Mouse (Mus musculus): ENCODE data around the gene Samd13. TPM values are rescaled to one million over a fixed set of nuclear protein-coding genes. Genes with fewer than 3 reads are reported as not detected.

Samd13 gene
- total RNA-seq (2021) = under 1 TPM in 1 of 2 experiments, not detected in 1; 0.26 TPM
- long read RNA-seq, experiment 1, partial matches to known transcripts = 0 of 1 reads
- long read RNA-seq, experiment 1, other reads (novel, unspliced or antisense) = 1 of 1 reads
- long read RNA-seq, experiment 2 = 0 reads

DNA sequence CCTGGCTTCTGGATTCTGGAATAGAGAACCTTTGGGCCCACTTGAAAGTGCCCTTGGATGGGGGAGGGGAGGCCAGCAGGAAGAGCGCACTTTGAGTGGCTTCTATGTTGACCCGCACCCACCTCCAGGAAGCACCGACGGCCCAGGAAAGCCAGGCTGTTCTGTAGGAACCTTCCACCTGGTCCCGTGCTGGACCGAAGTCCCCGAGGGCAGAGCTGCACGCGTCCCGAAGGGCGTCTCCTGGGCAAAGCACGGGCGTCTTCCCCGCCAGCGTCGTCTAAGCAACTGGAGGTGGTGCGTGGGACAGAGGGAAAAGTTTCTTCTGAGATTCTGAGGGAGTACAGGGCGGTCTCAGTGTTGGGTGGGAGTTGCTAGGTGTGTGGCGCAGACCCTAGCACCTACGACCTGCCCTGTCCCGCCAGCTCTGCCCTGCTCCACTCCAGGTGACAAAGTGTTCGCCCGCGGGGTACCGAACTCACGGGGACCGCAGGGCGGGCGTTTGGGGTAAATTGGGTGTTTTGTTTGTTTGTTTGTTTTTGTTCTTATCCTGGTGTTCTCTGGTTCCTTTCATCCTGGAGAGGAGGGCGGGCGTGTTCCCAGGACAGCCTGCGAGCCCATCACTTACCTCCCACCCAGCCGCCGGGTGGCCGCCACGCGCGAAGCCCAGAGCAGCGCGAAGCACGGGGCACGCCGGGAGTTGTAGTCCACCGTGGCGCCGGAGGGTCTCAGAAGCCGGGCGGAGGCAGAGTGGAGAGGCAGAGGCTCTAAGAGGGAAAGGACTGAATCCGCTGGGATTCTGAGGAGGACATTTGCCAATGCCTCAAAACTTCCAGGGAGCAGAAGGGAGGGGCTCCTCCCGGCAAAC, at the start of gene Samd13:
TSS of gene Samd13 (minus strand) at position 782 of the 865 bp plus-strand sequence.
- DNase-seq = peak; percentile 60 to 74

DNA sequence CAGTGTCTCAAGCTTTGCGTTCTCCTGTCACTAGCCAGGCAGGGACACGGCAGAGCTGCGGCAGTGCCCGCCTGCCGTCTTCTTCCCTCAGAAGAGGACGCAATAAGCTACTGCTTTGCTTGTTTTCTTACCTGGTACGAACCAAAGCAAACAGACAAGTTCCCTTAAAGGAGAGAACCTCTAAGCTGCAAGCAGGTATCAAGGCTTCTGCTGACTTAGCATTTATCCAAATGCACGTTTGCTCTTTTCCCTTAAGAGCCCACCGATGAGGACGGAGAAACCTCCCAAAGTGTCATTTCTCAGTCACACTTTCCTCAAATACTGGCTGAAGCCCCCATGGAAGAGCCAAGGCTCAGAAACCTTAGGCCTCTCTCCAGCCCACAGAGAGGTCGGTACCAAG, 46.1 kb upstream of the Samd13 start:
- DNase-seq = no peak

DNA sequence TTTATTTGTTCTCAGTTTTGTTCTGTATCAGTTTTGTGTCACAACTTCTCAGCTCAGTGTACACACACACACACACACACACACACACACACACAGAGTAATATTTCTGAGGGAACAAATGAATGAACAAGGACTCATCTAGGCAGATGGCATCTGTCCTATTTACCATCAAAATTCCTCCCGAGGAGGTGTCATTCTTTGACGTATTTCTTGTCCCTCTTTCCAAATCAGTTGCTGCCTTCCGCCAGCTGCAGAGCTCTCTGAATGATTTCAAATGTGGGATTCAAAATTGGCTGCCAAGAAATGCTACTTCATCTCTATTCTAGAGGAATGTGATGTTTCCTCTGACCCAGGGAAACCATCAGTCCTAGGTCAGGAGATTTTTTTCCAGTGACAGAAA, 37.6 kb upstream of the Samd13 start:
- no peak for DNase-seq

DNA sequence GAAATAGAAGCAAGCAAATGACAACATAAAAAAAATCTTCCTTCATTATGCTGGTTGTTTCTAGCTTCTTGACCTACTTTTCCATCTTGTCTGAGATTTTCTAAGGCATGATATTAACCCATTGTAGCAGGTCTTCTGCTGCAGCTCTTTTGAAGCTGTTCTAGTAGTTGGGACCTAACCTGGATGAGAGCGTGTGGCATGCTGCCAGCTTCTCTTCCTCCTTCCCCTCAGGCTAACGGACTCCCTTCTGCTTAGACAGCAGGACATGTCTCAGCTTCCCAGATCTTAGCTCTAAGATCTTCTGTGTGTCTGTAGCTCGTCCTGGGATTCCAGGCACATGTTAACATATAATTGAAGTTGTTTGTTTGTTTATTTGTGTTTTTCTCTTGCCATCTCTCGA, 34.3 kb upstream of the Samd13 start:
- no peak for DNase-seq

DNA sequence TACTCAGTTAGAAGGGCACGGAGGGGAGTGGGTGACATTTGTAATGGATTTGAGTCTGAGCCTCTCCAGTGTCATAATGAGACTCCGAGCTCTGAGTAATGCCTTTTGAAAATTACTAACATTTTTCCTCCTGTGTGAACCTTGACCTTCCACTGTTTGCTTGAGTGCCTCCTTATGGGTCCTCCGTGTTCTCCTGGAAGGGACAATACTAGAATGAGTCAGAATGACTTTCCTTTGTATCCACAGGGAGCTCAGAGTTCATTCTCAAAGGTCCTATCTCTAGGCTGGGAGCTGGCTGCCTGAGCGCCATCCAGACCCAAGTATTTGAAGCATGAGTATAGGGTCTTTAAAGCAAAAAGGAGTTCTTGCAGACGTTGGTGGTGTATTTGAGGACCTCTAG, 32.9 kb upstream of the Samd13 start:
- peak in 1 of 2 experiments; percentile 9 for DNase-seq

DNA sequence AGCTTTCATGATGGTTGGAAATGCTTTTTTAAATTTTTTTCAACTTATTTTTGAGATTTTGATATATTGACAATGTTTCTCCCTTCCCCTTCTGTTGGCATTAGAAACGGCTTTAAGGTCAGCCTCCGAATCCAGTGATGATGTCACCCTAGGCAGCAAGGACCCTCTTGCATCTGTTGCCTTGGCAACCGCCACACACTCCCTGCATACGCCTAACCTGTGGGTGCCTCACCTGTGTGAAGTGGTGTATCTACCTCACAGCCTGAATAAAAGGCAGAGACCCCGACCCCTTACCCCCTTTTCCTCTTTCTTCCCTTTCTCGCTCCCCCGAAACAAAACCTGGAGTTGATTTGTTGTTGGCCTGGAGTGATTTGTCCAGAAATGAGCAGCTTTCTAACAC, 26.9 kb upstream of the Samd13 start:
- DNase-seq = no peak

DNA sequence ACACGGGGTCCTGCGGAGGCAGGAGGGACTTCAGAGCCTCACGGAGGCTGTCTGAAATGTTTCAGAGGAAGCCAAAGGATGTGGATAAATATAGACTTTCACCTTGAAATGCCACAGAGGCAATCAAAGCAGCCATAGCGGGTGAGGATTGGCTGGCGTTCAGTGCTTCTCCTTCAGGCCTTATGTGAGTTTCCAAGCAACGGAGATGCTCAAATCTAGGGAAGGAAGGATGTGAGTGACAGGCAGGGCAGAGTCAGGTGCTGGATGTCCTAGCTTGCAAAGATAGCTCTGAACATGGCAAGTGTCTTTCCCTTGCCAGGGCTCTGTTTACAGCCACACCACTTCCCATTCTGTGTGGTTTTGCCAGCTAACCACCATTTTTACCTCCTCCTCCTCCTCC, 26.2 kb upstream of the Samd13 start:
- DNase-seq = no peak

DNA sequence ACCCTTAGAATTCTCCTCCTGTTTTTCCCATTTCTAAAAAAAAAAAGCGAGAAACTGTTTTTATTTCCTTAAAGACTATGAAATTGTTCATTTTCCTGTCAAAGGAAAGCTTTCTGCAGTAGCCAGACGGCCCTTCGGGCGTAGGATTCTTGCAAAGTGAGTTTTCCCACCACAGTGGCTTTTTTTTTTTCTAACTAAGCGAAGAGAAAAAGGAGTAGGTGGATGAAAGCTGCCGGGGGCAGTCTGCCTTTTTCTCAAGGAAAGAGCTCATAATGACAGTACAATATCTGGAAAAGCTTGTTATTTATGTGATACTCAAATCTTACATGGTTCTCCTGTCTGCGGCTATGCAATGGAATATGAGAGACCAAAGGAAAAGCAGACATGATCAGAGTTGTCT, 25.7 kb upstream of the Samd13 start:
- no peak for DNase-seq

DNA sequence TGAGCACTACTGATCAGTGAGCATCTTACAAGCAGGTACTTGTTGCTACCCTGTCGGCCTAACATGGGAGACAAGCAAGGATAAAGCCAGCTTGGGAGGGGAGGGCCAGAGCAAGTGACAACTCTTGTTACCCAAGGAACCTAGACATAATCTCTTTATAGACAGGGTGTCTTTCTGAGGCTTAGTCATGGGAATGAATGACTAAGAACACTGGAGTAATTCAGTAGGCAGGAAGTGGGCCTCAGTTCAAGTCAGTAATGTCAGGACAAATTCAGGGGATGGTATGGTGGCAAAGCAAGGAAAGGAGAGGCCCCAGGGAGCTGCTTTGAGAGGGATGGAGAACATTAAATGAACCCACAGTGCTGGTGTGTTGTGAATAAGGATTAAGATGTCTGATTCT, 23.7 kb upstream of the Samd13 start:
- no peak for DNase-seq

DNA sequence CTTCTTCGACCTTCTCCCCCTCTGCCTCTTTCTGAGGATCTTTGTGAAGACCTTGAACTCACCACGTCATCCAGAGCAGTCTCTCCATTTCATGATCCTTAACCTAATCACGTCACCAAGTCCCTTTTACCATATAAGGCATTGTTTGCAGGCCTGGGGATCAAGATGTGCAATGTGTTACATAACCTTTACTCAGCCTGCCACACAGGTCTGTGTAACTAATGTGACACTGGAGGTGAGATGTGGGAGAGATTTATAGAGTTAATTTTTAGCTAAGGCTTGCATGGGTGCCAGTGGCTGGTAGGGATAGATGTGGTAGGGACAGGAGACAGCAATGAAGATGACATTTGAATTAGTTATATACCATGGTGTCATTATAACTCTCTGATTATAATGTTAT, 23.0 kb upstream of the Samd13 start:
- no peak for DNase-seq

DNA sequence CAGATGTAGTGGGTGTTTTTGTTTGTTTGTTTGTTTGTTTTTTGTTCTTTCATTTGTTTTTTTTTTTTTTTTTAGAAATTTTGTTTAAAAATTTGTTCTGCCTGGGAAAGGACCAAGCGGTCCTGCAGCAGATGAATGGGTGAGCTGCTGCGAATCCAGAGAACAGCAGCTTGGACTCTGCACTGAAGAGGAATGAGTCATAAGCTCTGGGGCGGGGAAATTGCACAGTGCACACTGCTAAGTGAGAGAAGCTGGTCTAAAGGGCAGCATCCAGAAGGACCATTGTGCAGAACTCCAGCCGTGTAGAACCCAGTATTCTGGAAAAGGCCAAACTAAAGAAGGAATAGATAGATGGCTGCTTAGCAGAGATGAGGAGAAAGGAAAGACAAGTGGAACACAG, 18.7 kb upstream of the Samd13 start:
- no peak for DNase-seq

DNA sequence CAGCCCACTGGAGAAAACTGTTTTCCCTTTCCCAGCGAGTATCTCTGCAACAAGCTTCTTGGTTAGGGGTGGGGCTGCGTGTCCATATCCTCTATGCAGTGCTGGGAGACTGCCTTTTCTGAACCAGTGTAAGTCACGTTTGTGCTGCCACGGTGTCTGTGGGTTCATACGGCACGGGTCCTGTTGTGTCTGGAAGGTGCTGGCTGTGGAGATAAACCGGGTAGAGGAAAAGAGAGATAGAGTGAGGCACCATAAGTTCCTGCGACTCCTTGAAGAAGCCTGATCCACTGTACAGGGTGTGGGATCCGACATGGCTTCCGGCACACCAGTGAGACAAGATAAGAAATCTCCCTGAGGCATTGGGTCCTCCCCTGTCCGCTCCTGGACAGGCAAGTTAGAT, 14.7 kb upstream of the Samd13 start:
- DNase-seq = no peak

DNA sequence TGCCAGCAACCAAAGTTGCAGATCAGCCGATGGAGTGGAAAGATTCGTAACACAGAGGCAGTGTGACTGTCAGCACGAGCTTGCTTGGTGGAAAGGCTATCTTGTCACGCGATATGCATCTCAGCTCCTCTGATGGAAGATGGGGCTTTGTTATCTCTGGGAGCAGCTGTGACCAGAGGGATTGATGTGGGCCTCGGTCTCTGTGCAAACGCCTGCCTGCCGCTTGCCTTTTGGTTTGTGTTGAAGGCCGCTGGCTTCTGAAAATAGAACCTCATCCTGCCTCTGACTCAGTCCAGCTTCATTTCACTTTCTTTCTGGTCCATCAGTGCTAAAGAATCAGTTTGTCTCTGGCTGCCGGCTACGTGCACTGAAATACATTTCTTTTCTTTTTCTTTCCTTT, 13.6 kb upstream of the Samd13 start:
- peak; percentile 61 to 66 for DNase-seq

DNA sequence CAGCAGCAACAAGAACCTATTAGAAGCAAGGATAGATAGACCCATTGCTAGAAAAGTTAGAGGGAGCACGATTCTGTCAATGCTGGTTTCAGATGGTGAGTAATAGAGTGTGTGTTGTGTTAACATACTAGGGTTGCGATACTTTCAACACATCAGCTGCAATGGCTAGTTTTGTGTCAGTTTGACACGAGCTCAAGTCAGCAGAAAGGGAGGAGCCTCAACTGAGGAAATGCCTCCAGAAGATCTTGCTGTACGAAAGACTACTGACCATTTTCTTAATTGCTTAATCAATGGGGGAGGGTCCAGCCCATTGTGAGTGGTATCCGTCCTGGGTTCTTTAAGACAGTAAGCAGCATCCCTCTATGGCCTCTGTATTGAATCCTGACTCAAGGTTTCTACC, 7.2 kb upstream of the Samd13 start:
- no peak for DNase-seq

DNA sequence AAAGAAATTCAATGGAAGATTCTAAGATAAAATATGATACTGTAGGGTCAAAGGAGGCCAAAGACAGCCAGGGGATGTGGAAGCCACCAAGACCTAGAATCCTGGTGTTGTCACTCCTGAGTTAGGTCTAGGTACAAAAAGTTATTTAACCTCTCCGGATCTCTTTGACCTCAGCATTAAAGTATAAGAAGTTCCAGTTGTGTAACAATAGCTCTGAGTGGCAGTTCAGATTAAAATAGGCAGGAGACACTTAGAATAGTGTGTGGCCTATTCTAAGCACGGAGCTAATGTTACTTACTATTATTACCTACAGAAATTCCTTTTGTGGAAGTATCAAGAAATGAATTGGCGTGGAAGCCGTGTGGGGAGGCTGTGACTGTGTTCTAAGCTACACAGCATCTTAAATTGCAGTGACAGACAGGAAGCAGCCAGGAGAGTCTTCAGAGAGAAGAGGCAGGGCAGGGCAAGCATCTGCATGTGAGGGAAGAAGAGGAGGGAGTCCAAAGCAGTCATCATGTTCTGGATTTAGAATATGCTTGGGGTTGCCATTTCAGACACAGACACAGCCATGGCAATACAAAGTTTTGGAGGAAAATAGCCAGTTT, 1.8 kb upstream of the Samd13 start:
- DNase-seq = no peak

DNA sequence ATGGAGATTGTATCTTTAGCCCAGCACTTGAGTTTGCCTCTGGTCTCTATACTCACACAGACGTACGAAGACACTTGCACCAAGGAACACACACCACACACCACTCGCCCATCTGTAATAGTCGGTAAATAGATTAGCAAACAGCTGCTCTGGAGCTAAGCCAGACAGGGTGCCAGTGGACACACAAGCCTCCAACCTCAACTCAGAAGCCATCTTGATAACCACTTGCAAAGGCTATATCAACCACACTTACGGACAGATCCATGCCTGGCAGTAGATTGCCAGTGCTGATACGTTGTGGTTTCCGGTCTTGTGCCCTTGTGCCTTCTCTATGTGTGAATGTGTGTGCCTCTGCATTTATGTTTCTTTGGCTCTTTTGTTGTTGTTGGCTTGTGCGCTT, 1.0 kb upstream of the Samd13 start:
- DNase-seq = no peak

DNA sequence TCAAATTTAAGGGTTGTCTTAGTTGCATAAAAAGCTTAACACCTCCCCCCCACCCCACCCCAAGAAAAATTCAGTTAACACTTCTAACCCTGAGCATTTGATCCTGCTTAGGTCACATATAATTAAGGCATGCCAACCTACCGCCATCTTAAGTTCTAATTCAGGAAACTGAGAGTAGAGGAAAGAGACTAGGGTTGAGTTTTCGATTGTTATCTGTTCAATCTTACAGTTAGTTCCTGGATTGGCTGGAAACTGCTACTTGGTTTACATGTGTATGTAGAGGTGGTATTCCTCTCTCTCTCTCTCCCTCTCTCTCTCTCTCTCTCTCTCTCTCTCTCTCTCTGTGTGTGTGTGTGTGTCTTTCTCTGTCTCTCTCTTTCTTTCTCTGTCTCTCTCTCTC, 2.3 kb downstream of the Samd13 start:
- DNase-seq = no peak

DNA sequence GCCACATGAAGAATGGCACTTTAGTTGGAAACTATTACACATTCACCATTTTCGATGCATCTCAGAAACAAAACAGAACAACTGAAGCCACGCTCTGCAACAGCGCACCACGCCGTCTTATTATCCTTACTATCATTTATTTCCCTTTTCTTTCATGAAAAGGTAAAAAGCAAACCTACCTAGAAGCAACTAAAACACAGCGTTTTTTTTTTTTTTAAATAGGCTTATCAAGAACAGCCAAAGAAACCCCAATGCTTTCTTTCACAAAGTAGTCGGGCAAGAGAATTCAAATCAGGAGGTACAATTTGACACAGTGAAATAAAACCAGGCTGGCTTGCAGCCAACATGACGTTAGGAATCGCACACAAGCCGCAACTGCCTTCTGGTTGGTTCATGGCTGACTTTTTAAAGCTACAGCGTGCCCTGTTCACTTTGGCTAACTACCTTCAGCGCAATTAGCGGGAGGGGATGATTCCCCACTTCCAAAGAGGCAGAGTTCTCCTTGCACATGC, 3.2 kb downstream of the Samd13 start:
- DNase-seq = peak; percentile 70 to 79

DNA sequence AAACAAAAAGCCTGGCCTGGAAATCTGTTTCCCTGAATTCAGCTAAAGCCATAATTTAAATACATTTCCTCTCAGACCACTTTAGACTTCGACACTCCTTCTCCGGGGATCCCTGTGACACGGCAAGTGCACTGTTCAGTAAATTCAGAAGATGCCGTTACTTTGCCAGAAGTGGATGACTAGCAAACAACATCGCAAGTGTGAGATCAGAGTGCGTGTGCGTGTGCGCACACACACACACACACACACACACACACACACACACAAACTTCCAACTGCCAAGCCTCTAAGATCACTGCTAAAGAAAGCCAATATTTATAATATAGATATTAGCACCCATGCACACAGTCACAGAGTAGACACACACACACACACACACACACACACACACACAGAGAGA, 3.7 kb downstream of the Samd13 start:
- no peak for DNase-seq

DNA sequence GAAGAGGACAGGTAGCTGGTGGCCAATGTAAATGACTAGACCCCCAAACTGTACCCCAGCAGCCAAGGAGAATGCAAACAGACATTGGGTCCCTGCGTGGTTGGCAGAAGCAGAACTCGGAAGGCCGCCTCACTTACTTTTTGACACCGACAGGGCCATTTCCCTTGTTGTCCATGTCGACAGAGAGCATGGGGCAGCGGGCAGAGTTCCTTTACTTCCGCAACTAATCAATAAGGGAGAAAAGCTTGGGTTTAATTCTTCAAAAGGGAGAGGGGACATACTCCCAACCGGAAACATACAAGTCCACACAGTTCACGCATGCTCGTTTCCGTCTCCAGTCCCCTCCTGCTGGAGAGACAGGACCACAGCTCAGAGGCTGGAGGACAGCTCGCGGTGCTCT, 4.8 kb downstream of the Samd13 start:
- DNase-seq = no peak

DNA sequence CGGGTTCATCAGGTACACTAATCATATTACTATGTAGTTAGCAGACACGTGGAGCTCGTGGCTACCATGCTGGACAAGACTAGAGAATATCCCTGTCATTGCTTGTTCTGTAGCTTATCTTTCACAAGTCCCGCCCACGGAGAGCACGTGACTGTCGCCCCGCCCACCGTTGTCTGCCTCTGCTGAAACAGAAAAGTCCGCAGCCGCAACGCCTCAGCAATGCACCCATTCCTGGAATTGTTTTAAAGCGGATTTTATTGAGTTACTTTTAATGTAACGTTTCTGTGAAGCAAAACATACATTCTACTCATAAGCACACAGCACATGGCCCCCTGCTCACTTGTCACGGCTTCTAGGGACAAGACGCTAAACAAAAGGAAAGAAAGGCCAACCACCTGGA, 5.7 kb downstream of the Samd13 start:
- no peak for DNase-seq

DNA sequence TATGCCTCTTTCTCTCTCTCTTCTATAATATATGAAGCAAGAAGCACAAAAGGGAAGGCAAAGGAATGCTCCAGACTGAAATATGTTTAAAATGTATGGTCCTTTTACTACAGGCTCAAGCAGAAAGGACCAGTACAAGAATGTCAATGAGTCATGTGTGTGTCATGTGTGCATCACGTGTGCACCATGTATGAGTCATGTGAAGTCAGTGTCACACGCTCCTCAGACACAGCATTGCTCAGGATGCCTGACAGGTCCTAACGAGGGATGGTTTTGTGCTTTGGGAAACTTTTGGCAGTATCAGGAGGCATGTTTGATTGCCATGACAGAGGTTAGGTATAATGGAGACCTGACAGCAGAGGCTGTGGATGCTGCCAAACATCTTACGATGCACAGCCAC, 9.2 kb downstream of the Samd13 start:
- DNase-seq = no peak

DNA sequence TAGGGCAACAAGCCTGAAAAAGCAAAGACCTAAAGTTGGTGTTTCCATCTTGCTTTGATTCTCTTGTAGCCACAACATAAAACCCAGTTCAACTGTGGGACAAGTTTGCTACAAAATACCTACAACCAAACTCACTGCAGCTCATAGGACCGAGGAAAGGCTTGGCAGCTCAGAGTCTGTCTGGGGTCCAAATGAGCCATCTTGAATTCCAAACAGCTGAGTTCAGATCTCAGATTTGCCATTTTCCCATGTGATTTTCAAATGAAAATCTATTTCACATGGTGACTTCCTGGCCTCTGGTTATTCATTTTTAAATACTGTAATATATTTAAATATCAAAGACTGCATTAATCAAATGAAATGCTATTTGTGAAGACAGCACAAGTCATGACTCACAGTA, 10.3 kb downstream of the Samd13 start:
- no peak for DNase-seq

DNA sequence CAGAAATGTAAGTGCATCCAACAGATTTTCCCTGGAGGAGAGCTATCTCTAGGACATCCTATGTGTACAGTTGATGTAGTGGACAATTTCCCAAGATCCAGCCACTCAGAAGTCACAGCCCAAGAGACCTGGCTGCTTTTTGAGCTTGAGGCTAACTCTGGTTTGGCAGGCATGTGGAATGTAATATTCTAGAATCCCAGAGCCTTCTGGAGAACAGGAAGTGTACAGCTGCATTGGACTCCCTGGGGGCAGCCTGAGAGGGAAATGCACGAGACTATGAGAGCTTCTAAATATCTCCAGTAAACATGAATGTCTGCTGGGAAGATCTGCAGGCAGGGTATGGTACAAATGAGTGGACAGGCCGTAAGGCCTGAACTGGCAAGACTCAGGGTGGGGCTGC, 14.3 kb downstream of the Samd13 start:
- no peak for DNase-seq

Measured in adrenal gland, postnatal 36 days (tissue).